Mouse (Mus musculus) retina, adult 2 months (tissue): ENCODE data around the gene Gm2016.
"Not testable (repeated sequence)": the region's sequence is repeated elsewhere in the genome, so short reads cannot be mapped to it uniquely, and the experiment has no call there.

Experiments
- DNase-seq: peaks from one replicate; pipeline ENCODE4 v3.0.0-alpha.2; 2012; ENCODE audit warnings: low read depth, low spot score

Gene Gm2016

DNA sequence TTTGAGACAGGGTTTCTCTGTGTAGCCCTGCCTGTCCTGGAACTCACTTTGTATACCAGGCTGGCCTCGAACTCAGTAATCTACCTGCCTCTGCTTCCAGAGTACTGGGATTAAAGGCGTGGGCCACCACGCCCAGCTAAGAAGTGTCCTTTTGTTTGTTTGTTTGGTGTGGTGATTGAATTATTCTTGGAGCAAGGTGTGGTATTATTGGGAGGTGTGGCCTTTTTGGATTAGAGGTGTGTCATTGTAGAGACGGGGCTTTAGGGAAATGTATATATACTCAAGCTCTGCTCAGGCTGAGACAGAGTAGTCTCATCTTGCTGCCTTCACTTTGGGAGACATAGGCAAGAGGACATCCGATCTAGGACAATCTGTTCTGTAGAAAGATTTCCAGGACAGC, at the start of gene Gm2016:
Gm2016 (plus strand) TSS at position 301 of the 400 bp plus-strand sequence.
- not testable (repeated sequence) for DNase-seq

DNA sequence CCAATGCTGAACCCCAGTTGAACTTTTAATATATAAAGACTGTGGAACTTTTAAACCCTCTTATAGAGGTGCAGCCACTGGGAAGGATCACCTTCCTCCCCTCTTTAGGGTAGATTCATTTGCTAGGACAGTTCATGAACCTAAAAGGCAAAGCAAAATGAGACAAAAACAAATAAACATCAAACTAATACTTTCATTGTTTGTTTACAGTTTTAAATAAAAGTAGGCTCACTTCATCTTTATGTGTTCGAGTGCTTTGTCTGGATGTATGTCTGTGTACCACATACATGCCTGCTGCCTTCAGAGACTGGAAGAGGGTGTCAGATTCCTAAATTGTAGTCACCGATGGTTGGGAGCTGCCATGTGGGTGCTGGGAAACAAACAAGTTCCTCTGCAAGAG, 31.6 kb upstream of the Gm2016 start, which contains the start of gene Gm2001:
Gm2001 (minus strand) TSS at position 101 of the 400 bp plus-strand sequence.
- not testable (repeated sequence) for DNase-seq

DNA sequence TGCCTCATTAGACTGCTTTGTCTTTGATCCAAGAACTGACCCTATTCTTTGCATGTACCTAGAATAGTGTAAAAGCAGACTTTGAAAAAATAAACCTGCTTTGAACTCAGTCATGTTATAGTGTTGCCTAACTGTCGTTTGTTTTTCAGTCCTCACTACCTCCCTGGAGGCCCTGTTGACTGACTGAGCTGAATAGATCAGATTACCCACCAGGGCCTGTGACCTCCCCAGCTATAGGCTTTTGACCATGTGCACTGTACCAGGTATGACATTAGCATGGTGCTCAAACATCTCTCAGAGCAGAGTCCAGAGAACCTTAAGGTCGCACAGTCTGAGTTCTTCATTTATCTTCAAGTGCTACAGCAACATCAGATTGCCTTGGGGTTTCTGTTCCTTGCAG, 23.2 kb upstream of the Gm2016 start:
- DNase-seq: not testable (repeated sequence)

DNA sequence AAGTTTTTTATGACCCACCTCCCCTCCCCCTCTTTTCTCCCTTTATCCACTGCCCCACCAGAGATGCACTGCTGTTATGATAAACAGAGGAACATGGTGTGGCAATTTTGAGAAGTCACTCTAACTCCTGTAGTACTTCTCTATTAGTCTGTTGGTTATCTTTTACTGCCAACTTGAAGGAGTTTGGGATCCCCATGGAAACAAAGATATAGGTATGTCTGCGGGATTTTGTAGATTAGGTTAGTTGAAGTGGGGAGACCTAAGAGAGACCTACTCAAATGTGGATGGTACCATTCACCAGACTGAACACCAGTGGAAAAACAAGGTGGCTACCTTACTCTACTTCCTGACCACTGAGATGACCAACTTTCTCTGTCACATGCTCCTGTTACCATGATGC, 17.8 kb upstream of the Gm2016 start:
- DNase-seq: not testable (repeated sequence)

DNA sequence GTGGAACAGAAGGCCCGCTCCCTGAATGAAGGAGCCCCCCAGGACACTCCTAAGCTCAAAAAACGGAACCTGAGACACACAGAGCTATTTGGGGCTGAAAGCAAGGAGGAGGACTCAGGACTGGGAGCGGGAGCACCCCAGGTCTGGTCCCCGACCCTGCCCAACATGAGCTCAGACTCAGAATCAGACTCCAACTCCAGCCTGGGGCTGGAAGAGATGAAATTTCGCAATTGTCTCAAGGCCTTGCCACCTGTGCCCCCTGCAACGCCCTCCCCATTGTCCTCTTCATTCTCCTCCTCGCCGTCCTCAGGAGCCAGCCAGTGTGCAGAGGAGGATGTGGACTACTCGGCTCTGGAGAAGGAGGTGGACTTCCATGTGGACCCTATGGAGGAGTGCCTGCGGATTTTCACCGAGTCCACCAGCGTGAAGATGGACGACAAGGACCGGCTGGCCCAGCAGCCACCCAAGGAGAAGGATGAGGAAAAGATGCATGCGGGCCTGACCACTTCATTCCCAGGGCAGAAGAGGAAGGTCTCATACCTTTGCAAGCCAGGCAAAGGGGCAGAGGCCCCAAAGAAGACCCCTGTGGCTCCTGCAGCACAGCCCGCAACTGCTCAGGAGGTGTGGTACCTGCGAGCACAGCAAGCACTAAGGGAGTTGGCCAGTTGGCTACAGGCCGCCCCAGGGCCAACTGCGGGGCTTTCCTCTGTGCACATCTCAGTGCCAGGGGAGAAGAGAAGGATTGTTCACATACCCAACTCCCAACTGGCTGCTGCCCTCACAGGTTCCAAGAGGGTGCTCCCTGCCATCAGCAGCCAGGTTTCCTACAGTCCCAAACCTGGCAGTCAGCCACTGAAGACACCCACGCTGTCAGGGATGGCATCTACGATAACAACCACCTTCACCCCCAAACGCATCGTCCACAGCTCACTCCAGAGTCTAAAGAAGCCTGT, 11.9 kb upstream of the Gm2016 start:
- not testable (repeated sequence) for DNase-seq

DNA sequence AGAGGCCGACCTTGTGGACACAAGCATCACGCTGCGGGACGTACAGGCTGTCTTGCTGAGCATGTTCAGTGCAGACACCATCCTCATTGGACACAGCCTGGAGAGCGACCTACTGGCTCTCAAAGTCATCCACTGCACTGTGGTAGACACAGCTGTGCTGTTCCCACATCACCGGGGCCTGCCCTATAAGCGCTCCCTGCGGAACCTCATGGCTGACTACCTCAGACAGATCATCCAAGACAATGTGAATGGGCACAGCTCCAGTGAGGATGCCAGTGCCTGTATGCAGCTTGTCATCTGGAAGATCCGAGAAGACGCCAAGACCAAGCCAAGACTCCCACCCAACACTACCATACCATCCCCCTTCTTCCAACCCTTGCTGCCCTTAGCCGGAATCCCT, 10.2 kb upstream of the Gm2016 start:
- DNase-seq: not testable (repeated sequence)

DNA sequence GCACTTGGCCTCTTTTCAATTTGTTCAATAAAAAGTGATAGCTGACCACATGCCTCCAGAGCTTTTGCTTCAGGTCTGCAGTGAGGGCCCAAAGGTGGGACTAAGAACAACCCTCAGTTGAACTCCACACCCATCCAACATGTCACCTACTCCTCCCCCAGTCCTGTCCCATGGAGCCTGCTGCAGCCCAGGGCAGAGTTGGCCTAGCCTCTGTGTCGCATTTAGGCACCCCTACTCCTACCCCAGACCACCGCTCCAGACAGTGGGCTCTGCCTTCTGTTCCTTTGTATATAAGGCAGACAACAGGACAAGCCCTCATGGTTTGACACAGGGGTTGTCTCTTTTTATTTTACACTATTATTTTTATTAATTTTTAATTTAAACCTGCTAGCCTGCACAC, 9.8 kb upstream of the Gm2016 start:
- DNase-seq: not testable (repeated sequence)

DNA sequence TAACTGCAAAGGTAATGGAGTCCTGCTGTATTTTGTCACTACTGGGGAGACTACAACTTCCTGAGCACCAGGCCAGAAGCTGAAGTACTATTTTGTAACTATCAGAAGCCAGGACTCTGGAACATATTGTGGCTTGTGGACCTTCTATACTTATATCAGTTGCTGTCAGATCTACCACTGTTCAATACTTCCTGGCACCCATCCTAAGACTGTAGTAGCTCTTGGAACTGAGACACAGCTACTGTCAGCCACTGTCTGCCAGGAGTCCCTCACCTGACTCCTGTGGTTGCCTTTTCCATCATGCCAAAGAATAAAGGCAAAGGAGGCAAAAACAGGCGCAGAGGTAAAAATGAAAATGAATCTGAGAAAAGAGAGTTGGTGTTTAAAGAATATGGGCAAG, 21.2 kb downstream of the Gm2016 start, which contains the start of gene Gm2022:
Gm2022 (plus strand) TSS at position 301 of the 400 bp plus-strand sequence.
- not testable (repeated sequence) for DNase-seq

DNA sequence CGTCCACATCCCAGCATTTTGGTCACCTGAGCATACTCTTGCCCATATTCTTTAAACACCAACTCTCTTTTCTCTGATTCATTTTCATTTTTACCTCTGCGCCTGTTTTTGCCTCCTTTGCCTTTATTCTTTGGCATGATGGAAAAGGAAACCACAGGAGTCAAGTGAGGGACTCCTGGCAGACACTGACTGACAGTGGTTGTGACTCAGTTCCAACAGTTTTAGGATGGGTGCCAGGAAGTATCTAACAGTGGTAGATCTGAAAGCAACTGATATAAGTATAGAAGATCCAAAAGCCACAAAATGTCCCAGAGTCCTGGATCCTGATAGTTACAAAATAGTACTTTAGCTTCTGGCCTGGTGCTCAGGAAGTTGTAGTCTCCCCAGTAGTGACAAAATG, 45.8 kb downstream of the Gm2016 start, which contains the start of gene Gm2035:
Gm2035 (minus strand) TSS at position 137 of the 400 bp plus-strand sequence.
- not testable (repeated sequence) for DNase-seq
